12 mouse cellular contexts compared by ENCODE assay signal in genomic region chr14:25628448-25629099, GRCm38 (mm10).
DNase-seq lines count a peak whose midpoint lies in the region; ATAC-seq and TF ChIP-seq lines count a peak whose summit lies in the region.
"Had no signal": no experiment of that assay in that cellular context is flagged by ENCODE, and none has a peak within 500 bp of the region (broad histone marks: within the 10 kb centered on the region; RNA-seq: fewer than 3 reads in every experiment).

No protein-coding gene starts in this region.

- TF ChIP-seq EP300 in heart, adult 2 months (IDR thresholded peaks at IDR 0.05; ENCODE audit: insufficient read depth, low read depth, low read length): no peak

- peaks cover 3% of the 10 kb centered on the region for H3K36me3 ChIP-seq in heart, adult 2 months (ENCODE audit: control insufficient read depth, insufficient read depth, low read length)
- no peaks in the 10 kb centered on the region for H3K36me3 ChIP-seq in heart, embryonic 16.5 days (ENCODE audit: control insufficient read depth, insufficient read depth)
- peaks cover 27% of the 10 kb centered on the region for H3K36me3 ChIP-seq in limb, embryonic 15.5 days
- peaks cover 10% of the 10 kb centered on the region; the same call in 1 of the 2 replicates for H3K36me3 ChIP-seq in neural tube, embryonic 15.5 days

- TF ChIP-seq POLR2A in heart, adult 2 months (IDR thresholded peaks at IDR 0.05; ENCODE audit: insufficient read depth, low read depth, low read length): no peak

- WGBS in heart, adult 2 months: 58% methylated on average over 5 of the region's 5 CpGs
- WGBS in heart, embryonic 16.5 days: 74% methylated on average over 5 of the region's 5 CpGs
- 79% methylated on average over 5 of the region's 5 CpGs for WGBS in limb, embryonic 15.5 days
- WGBS in neural tube, embryonic 15.5 days: 85% methylated on average over 5 of the region's 5 CpGs

- intact Hi-C loops in heart, adult 2 months (cut with DNase I): loop anchor here (2.0 kb wide), 1 partner anchor 42 kb away; no protein-coding TSS in a partner anchor
- intact Hi-C loops in heart, postnatal 36 days (cut with DNase I): loop anchor here (5.0 kb wide), 2 partner anchors 41 to 156 kb away; no protein-coding TSS in a partner anchor
- intact Hi-C loops in left cerebral cortex, adult 2 months (cut with DNase I): no loop called here

- H3K9ac ChIP-seq in heart, adult 2 months (ENCODE audit: low read depth, low read length): no peak overlapping the region
- H3K9ac ChIP-seq in heart, embryonic 16.5 days (ENCODE audit: low read length): no peak overlapping the region
- H3K9ac ChIP-seq in limb, embryonic 15.5 days: no peak overlapping the region
- H3K9ac ChIP-seq in neural tube, embryonic 15.5 days (replicated peaks): no peak overlapping the region
- H3K9ac ChIP-seq: liver, embryonic 15.5 days had no signal

- H3K4me1 ChIP-seq in heart, adult 2 months (ENCODE audit: control insufficient read depth, insufficient read depth, low read length): peaks cover 51% of the 10 kb centered on the region
- H3K4me1 ChIP-seq in heart, embryonic 16.5 days (ENCODE audit: control insufficient read depth, insufficient read depth, low read length): peaks cover 78% of the 10 kb centered on the region
- peaks cover 74% of the 10 kb centered on the region for H3K4me1 ChIP-seq in limb, embryonic 15.5 days
- peaks cover 91% of the 10 kb centered on the region for H3K4me1 ChIP-seq in neural tube, embryonic 15.5 days

- DNase-seq in heart, adult 2 months: no peak
- DNase-seq in heart, postnatal 36 days: no peak
- no peak for DNase-seq in left cerebral cortex, adult 2 months (ENCODE audit: extremely low spot score in 1 of 2, low spot score in 2 of 2)
- no peak for DNase-seq in left cerebral cortex, adult 18-20 months (ENCODE audit: low spot score in 2 of 2)
- no peak for DNase-seq in right cerebral cortex, postnatal 4 days
- DNase-seq: kidney, adult 9 months; midbrain, embryonic 14.5 days; thymus, adult 18-20 months had no signal

- no peaks in the 10 kb centered on the region for H3K27me3 ChIP-seq in heart, adult 2 months (ENCODE audit: control insufficient read depth, insufficient read depth, low read length)
- no peaks in the 10 kb centered on the region for H3K27me3 ChIP-seq in heart, embryonic 16.5 days (ENCODE audit: control insufficient read depth, insufficient read depth, low read length)
- H3K27me3 ChIP-seq in limb, embryonic 15.5 days: no peaks in the 10 kb centered on the region
- no peaks in the 10 kb centered on the region for H3K27me3 ChIP-seq in neural tube, embryonic 15.5 days (replicated peaks)
- H3K27me3 ChIP-seq: liver, embryonic 15.5 days had no signal

- H3K4me2 ChIP-seq in heart, embryonic 16.5 days (ENCODE audit: low read depth, low read length): no peak overlapping the region
- no peak overlapping the region for H3K4me2 ChIP-seq in limb, embryonic 15.5 days
- no peak overlapping the region for H3K4me2 ChIP-seq in neural tube, embryonic 15.5 days
- H3K4me2 ChIP-seq: liver, embryonic 15.5 days had no signal

- no peaks in the 10 kb centered on the region for H3K9me3 ChIP-seq in heart, embryonic 16.5 days (replicated peaks; ENCODE audit: control insufficient read depth, low read length)
- H3K9me3 ChIP-seq in limb, embryonic 15.5 days: no peaks in the 10 kb centered on the region
- H3K9me3 ChIP-seq in neural tube, embryonic 15.5 days (replicated peaks): no peaks in the 10 kb centered on the region
- H3K9me3 ChIP-seq: liver, embryonic 15.5 days had no signal

- no peak overlapping the region for H3K4me3 ChIP-seq in heart, adult 2 months
- H3K4me3 ChIP-seq in left cerebral cortex, adult 2 months: no peak overlapping the region
- no peak overlapping the region for H3K4me3 ChIP-seq in heart, embryonic 16.5 days (ENCODE audit: low read length)
- no peak overlapping the region for H3K4me3 ChIP-seq in limb, embryonic 15.5 days
- H3K4me3 ChIP-seq in neural tube, embryonic 15.5 days (replicated peaks): no peak overlapping the region
- H3K4me3 ChIP-seq: liver, embryonic 15.5 days had no signal

- H3K79me2 ChIP-seq in heart, adult 2 months (replicated peaks; ENCODE audit: control insufficient read depth, insufficient read depth, low read length): no peaks in the 10 kb centered on the region; the same call in 1 of the 2 replicates

- H3K27ac ChIP-seq in heart, adult 2 months: peak overlapping the region; percentile 82
- H3K27ac ChIP-seq in left cerebral cortex, adult 2 months: peak overlapping the region; percentile 82
- peak overlapping the region; percentile 93 for H3K27ac ChIP-seq in heart, embryonic 16.5 days (ENCODE audit: low read length)
- peak overlapping the region; percentile 54; the same call in 1 of the 2 replicates for H3K27ac ChIP-seq in limb, embryonic 15.5 days
- no peak overlapping the region for H3K27ac ChIP-seq in neural tube, embryonic 15.5 days (replicated peaks)
- H3K27ac ChIP-seq: liver, embryonic 15.5 days had no signal

- no peak for ATAC-seq in heart, embryonic 16.5 days (replicated peaks; ENCODE audit: extremely low read depth, insufficient read depth, low FRiP score)
- no peak for ATAC-seq in limb, embryonic 15.5 days (ENCODE audit: insufficient number of reproducible peaks, low FRiP score, low TSS enrichment, low read depth)
- no peak for ATAC-seq in neural tube, embryonic 15.5 days (ENCODE audit: low FRiP score)

- TF ChIP-seq CTCF in heart, adult 2 months (IDR thresholded peaks at IDR 0.05): no peak
- no peak for TF ChIP-seq CTCF in left cerebral cortex, adult 2 months (IDR thresholded peaks at IDR 0.05)
